Mouse (Mus musculus) hindbrain, postnatal 0 days (tissue): Measurements from ENCODE around the gene Setdb1. TPM values are rescaled to one million over a fixed set of nuclear protein-coding genes. Genes with fewer than 3 reads are reported as not detected.

Source experiments
- ATAC-seq: fragments of 200-750 bp; cut with Nextera tagmentation; 2 replicates; pipeline ENCODE4 v1.8.0; 2017; ENCODE audit warnings: mild to moderate bottlenecking, moderate TSS enrichment, moderate library complexity
- DNase-seq: peaks from one replicate; pipeline ENCODE4 v3.0.0-alpha.2; 2015; ENCODE audit warnings: low spot score
- H3K27ac ChIP-seq: fragments of 300-500 bp; sonication (generic); 2 replicates; pipeline ENCODE4 v1.5.1; 2014; ENCODE audit warnings: mild to moderate bottlenecking
- H3K27me3 ChIP-seq: fragments of 300-500 bp; sonication (generic); 2 replicates; pipeline ENCODE4 v1.6.1; 2014; ENCODE audit warnings: low read length, mixed read lengths; ENCODE audit not compliant: insufficient read depth
- H3K36me3 ChIP-seq: fragments of 300-500 bp; sonication (generic); 2 replicates; pipeline ENCODE4 v1.6.1; 2014; ENCODE audit warnings: low read length, mixed read lengths; ENCODE audit not compliant: insufficient read depth
- H3K4me1 ChIP-seq: fragments of 300-500 bp; sonication (generic); 2 replicates; pipeline ENCODE4 v1.6.1; 2014; ENCODE audit warnings: antibody characterized with exemption, low read length, mixed read lengths; ENCODE audit not compliant: insufficient read depth
- H3K4me2 ChIP-seq: fragments of 300-500 bp; sonication (generic); 2 replicates; pipeline ENCODE4 v1.6.1; 2014; ENCODE audit warnings: low read depth, mild to moderate bottlenecking, low read length, moderate library complexity, mixed read lengths
- H3K4me3 ChIP-seq: fragments of 300-500 bp; sonication (generic); 2 replicates; pipeline ENCODE4 v1.5.1; 2014; ENCODE audit warnings: low read length
- H3K9ac ChIP-seq: fragments of 300-500 bp; sonication (generic); replicated peaks from 2 replicates; pipeline ENCODE4 v1.6.1; 2014; ENCODE audit warnings: mild to moderate bottlenecking, low read length, moderate library complexity, mixed read lengths
- H3K9me3 ChIP-seq: fragments of 300-500 bp; sonication (generic); 2 replicates; pipeline ENCODE4 v1.6.1; 2016; ENCODE audit warnings: low read length, mixed read lengths
- CTCF ChIP-seq: IDR thresholded peaks from 2 replicates; pipeline ENCODE4 v1.5.1; 2016; ENCODE audit warnings: antibody characterized with exemption, control low read depth, low read depth
- WGBS: fragments of 180-500 bp; shearing (Covaris S2); extraction: QIAGEN DNeasy Blood & Tissue Kit; methylation state at CpG from one replicate; pipeline ENCODE4 v1.1.7; 2014; 5-methylcytosine and 5-hydroxymethylcytosine counted together
- polyA plus RNA-seq: library from polyadenylated mRNA; unstranded; fragments of >200 nt; fragmentation: Nextera tagmentation; extraction: Ambion mirVana; gene quantifications from 2 replicates; pipeline ENCODE4 v1.2.1, GENCODE M21; 2015
- total RNA-seq: library from RNA; depleted of rRNA; stranded (reverse); fragments of >200 nt; gene quantifications from 2 replicates; pipeline ENCODE4 v1.2.3, GENCODE M21; 2014

Setdb1 gene
- total and polyA plus RNA-seq, 2 experiments from 2014 or later: 26.5 to 50.8 TPM

DNA sequence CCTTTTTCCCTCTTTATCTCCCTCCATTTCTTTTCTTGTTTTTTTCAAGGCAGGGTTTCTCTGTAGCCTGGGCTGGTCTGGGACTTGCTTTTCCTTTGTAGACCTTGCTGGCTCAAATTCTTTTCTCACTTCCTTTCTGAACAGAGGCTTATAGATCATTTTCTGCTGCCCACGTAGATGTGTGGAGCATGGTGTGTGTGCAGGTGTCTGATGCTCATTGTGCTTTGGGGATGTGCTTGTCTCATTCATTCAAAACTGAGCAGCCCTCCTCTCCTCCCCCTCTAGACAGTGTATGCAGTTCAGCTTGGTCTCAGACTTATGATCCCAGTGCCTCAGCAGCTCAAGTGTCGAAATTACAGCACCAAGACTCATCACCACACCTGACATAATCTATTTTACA is 37.9 kb downstream of the Setdb1 start:
- H3K4me1 ChIP-seq: no peaks in the 10 kb centered on the region
- H3K4me3 ChIP-seq: no peak overlapping the region
- no peak overlapping the region; the same call in 1 of the 2 replicates for H3K9ac ChIP-seq
- peaks cover 30% of the 10 kb centered on the region for H3K36me3 ChIP-seq
- ATAC-seq (no peak), DNase-seq (no peak)
- H3K9me3 ChIP-seq: no peaks in the 10 kb centered on the region
- 70% methylated on average over 2 of the region's 2 CpGs for WGBS
- no peak for TF ChIP-seq CTCF
- no peak overlapping the region for H3K4me2 ChIP-seq
- H3K27me3 ChIP-seq: no peaks in the 10 kb centered on the region
- H3K27ac ChIP-seq: no peak overlapping the region

DNA sequence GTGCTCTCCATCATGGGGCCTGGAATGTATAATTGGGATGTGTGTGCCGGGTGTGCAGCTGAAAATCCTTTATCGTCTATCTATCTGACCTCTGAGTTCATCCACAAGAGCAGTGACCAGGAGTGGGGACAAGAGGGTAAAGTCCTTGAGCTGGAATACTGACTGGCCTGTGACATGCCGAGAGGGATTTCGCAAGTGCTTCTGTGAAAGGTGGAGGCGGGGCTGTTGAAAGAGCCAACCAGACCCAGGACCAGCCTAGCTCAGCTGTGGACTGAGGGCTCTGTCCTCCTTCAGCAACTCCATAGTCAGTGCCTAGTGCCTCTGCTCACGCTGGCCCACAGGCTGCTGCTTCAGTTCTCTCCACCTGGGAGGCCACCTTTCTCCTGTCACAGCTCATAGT is 38.5 kb downstream of the Setdb1 start:
- H3K4me3 ChIP-seq: no peak overlapping the region
- H3K4me1 ChIP-seq: no peaks in the 10 kb centered on the region
- no peak overlapping the region for H3K9ac ChIP-seq
- no peak for TF ChIP-seq CTCF
- no peak overlapping the region for H3K27ac ChIP-seq
- no peak for ATAC-seq
- WGBS: 54% methylated on average over 6 of the region's 6 CpGs
- no peaks in the 10 kb centered on the region for H3K27me3 ChIP-seq
- no peak for DNase-seq
- no peak overlapping the region for H3K4me2 ChIP-seq
- peaks cover 25% of the 10 kb centered on the region for H3K36me3 ChIP-seq
- no peaks in the 10 kb centered on the region for H3K9me3 ChIP-seq

DNA sequence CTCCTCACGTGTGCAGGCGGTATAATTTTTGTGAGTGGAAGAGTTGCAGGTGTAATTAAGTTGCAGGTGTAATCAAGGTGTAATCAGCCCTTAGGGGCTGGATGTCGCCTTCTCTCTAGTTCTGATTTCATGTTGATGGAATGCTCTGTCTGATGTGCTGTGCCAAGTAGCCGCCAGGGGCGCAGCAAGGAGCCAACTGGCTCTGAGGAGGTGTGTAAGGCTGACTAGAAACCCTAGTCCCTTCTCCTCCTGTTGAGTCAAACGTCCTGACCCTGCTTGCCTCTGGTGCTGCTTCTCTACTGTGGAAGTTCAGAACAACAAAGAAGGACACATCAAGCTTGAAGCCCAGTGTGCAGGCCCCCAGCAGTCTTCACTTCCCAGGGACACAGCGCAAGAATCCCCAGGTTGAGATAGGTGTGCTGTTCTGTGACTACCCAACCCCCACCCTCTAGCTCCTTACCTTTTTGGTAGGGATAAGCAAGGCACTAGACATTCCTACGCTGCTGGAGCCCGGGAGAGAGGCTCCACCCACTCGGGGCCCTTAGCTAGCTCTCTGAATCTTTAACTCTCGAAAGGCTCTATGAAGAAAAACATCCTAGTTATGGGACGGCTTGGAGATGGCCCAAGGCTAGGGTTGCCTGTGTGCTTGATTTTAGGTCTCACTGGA is 39.5 kb downstream of the Setdb1 start:
- Histone ChIP-seq H3K27ac (peak overlapping the region; percentile 4; the same call in 1 of the 2 replicates), H3K4me3 (no peak overlapping the region), H3K36me3 (peaks cover 17% of the 10 kb centered on the region), H3K9me3 (no peaks in the 10 kb centered on the region), H3K9ac (no peak overlapping the region), H3K4me2 (peak overlapping the region; percentile 23), H3K4me1 (no peaks in the 10 kb centered on the region), H3K27me3 (no peaks in the 10 kb centered on the region)
- TF ChIP-seq CTCF: peak; percentile 80
- DNase-seq: peak; percentile 73
- WGBS: 21% methylated on average over 12 of the region's 12 CpGs
- ATAC-seq: peak; percentile 21; the same call in 1 of the 2 replicates

DNA sequence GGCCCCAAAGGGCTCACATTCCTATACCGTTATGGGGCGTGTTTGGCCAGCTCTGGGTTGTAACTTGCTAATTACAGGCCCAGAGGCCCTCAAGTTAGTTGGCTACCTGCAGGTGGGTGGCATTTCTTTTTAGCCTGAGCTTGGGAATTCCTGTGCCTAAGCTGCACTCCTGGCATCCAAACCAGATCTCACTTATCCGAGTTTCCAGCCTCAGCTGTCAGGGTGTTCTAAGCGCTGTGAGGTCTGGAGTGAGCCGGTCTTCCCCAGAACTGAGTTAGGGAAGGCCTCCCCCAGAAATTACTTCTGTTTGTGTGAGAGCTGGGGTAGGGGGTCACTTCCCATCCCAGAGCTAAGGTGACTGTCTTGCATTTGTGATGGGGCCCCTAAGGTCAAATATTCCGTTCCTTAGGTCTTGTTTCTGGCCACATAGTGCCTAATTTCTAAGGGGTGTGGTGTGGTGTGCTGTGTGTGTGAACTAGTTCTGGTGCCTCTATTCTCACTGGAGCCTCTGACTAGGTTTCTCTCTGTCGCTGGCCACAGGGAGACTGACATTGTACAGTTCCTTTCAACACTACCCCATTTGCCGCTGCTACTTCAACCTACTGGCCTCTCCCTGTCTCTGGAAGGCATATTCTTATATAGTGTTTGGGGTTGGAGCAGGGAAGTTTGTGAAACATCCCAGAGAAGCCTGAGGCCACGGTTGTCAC is 41.0 kb downstream of the Setdb1 start:
- H3K27ac ChIP-seq: peak overlapping the region; percentile 92
- no peaks in the 10 kb centered on the region for H3K9me3 ChIP-seq
- no peak for DNase-seq
- WGBS: 14% methylated on average over 9 of the region's 9 CpGs
- ATAC-seq: no peak; the same call in 1 of the 2 replicates
- H3K27me3 ChIP-seq: no peaks in the 10 kb centered on the region
- TF ChIP-seq CTCF: no peak
- peaks cover 1% of the 10 kb centered on the region; the same call in 1 of the 2 replicates for H3K36me3 ChIP-seq
- H3K4me3 ChIP-seq: peak overlapping the region; percentile 79
- peak overlapping the region; percentile 98 for H3K9ac ChIP-seq
- H3K4me2 ChIP-seq: peak overlapping the region; percentile 86
- H3K4me1 ChIP-seq: no peaks in the 10 kb centered on the region

DNA sequence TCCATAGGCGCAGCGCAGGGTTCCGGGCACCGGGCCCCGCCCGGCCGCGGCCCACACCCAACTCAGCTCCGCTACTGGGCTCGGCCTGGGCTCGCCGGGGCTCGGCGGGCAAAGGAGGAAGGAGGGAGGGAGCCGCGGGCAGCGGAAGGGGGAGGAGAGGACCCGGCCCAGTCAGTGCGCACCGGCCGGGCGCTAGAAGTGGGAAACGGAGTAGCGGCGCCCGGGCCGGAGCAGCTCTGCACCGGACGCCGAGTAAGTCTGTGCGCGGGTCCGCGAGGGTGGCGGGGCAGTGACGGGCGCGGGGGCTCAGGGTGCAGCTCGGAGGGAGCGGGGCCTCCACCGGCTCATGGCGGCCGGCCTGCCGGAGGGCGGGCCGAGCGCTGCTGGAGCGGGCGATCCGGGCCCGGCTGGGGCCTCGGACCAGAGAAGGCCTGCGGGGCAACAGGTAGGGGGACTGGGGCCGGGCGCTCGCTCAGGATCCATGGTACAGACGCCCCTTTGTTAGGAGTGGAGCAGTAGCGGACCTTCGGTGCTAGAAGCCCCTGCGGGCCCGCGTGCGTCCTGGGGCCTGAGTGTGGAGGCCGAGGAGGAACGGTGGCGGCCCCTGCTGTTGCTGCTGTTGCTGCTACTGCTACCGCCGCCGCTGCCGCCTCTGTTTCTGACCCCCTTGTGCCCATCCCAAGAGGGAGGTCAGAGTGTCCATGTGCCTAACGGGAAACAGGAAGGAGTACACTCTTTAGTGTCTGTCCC is 41.7 kb downstream of the Setdb1 start:
- H3K9me3 ChIP-seq: no peaks in the 10 kb centered on the region
- WGBS: under 1% methylated on average over 62 of the region's 71 CpGs
- H3K27ac ChIP-seq: peak overlapping the region; percentile 92
- ATAC-seq (peak; percentile 90), DNase-seq (peak; percentile 82)
- H3K27me3 ChIP-seq: no peaks in the 10 kb centered on the region
- no peaks in the 10 kb centered on the region for H3K36me3 ChIP-seq
- H3K9ac ChIP-seq: peak overlapping the region; percentile 98
- peak overlapping the region; percentile 86 for H3K4me2 ChIP-seq
- TF ChIP-seq CTCF: peak; percentile 62
- H3K4me3 ChIP-seq: peak overlapping the region; percentile 79
- H3K4me1 ChIP-seq: no peaks in the 10 kb centered on the region

DNA sequence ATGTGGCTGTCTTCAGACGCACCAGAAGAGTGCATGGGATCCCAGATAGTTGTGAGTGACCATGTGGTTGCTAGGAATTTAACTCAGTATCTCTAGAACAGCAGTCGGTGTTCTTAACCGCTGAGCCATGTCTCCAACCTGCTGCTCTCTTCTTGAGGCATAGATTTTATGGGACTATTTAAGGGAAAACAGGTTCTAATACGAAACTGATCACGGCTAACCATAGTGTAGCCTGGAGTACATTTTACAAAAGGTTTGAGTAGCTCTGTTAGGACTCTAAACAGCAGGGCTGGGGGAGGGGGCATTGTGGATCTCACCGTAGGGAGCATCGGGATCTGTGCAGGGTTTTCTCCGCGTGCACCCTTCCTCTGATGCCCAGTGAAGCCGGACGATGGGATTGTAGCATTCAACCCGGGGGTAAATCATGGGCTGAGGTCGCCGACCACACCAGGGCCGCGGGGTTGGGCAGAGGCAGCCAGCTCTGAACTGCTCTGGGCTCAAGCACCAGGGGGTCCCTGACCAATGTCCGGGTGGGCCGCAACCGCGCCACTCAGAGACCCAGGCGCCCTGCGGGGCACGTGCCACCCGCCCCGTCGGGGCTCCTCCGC is 42.4 kb downstream of the Setdb1 start, which contains the start of gene Cers2:
Gene Cers2 (plus strand): TSS at position 306 of the 608 bp plus-strand sequence.
- DNase-seq: peak; percentile 43
- Histone ChIP-seq H3K4me3 (peak within 1 kb of the TSS; percentile 79), H3K27ac (peak within 1 kb of the TSS; percentile 92), H3K9me3 (no peaks in the 10 kb centered on the region), H3K36me3 (no peaks in the 10 kb centered on the region), H3K9ac (peak within 1 kb of the TSS; percentile 98), H3K4me2 (peak within 1 kb of the TSS; percentile 86), H3K4me1 (no peaks in the 10 kb centered on the region), H3K27me3 (no peaks in the 10 kb centered on the region)
- ATAC-seq: peak; percentile 65; the same call in 1 of the 2 replicates
- no peak for TF ChIP-seq CTCF
- WGBS: 3% methylated on average over 26 of the region's 27 CpGs
